Mouse (Mus musculus): ENCODE measurements around the gene Psma5. TPM values are rescaled to one million over a fixed set of nuclear protein-coding genes. Genes with fewer than 3 reads are reported as not detected.

Psma5 gene
- total RNA-seq, 2 experiments from 2014 or later, result 67.7 to 79.0 TPM

DNA sequence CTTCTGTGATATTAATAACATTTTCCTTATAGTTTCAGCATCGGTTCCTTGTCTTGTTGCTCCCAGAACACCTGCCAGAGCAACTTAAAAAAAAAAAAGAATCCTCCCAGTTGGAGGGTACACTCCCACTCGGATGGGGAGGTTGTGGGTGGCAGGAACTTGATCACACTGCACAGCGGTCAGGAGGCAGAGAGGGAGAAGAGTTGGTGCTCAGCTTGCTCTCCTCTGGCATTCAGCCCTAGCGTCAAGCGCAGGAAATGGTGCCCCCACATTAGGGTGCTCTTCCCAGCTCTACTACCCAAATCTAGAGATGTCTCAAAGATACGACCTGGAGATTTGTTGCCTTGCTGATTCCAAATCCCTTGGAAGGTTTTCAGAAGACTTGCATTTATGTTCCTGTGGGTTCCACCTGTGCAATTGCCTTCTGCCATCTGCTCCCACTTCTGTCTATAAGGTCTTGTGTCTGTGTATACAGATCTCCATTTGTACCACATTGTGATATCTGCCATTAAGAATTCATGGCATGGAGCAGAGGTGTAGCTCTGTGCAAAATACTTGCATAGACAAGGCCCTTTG lies 43.8 kb downstream of the Psma5 start:
- DNase-seq (ENCODE audit: extremely low spot score in 1 of 2, low spot score in 1 of 2), result no peak

DNA sequence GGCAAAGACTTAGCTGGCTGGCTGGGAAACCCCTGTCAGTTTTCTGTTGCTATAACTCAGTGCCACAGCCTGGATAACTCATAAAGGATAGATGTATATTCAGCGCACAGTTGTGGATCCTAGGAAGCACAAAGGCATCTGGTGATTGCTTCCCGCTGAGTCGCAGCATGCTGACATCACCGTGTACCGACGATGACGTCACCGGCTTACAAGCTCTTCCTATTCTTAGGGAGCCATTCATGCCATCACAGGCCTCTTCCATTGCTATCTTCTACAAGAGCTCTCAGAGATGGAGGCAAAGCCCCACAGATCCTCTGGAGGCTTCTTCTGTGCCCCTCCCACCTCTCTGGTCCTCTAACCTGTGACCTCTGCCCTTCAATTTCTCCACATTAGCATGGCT lies 47.0 kb downstream of the Psma5 start:
- no peak for DNase-seq (ENCODE audit: extremely low spot score in 1 of 2, low spot score in 1 of 2)

DNA sequence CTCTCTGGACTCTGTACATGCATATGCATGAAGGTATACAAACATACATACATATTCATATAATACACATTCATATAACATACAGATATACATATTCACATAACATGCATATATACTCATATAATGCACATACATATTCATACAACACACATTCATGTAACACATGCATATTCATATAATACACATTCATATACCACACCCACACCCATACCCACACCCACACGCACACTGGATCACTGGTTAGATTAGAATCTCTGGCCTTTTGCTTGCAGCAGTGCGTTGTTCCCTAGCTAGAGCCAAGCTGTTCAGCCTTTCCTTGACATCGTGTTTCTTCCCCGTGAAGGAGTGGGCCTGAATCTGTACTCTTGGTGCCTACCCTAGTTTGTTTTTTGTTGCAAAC lies 48.0 kb downstream of the Psma5 start:
- DNase-seq (ENCODE audit: extremely low spot score in 1 of 2, low spot score in 1 of 2), result no peak

DNA sequence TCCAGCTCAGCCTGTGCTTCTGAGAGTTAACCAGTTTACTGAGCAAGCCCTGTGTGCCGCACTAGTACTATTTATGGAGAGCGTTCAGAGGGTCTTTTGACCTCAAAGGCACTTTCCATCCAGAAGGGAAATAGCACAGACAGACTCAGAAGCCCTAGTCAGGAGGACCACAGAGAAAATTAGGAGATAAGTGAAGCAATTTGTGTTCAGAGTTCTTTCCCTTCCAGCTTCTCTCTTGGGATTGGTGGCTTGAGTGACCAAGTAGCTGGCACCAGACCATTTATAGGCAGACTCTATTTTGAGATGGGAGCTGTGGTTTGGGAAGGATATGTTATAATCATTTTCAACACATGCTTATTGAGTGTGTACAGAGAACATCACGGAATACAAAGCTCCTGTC lies 49.7 kb downstream of the Psma5 start:
- DNase-seq (ENCODE audit: extremely low spot score in 1 of 2, low spot score in 1 of 2), result no peak

DNA sequence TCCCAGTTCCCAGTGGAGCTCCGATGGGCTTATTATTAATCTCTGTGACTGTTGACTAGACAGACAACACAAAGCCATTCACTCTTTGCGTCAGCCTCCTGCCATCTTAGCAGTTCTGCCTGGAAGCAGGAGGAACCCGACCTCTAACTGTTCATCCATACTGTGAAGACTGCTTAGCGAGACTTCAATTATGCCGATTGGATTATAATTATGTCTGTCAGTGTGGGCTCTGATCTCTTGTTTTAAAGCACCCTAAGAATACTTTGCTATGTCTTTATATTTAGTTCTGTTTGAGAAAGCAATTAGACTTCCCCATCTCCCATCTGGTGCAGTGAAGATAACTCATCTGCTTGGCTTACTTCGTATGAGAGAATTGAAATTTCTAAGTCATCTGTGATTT lies 50.8 kb downstream of the Psma5 start:
- no peak for DNase-seq (ENCODE audit: extremely low spot score in 1 of 2, low spot score in 1 of 2)

DNA sequence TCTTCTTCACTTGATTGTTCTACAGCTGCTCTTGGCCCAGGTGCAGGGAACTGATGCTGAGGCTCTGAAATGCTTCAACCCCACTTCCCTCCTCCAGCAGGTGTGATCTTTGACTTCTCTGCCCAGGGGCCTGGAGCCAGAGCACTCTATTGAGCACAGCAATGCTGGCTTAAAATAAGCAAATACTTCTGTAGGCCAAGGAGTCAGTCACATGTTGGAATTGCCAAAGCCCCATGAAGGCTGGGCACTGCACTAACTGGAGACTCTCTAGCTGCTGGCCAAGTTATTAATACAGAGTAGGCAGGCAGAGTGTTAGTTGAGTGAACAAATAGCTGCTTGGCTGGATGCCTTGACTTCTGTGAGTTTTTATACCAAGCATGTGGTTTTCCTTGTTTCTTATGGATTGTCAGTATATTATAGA lies 54.2 kb downstream of the Psma5 start:
- no peak for DNase-seq (ENCODE audit: extremely low spot score in 1 of 2, low spot score in 1 of 2)

DNA sequence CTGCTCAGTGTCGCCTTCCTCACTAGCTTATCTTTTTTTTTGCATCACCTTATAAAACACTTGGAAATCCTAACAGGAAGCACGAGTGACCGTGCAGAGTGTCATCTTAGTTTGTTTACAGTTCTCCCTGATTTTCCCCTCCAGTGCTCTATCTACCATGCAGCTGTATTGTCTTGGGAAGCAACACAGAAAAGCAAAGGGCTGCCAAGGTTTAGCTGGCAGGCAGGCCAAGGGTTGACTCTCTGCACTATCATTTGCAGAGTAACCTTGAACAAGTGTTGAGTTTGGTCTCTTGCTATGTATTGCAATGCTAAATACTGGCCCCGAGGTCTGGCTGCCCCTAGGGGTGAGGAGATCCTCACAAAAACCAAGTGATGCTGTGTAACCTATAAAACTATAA lies 55.0 kb downstream of the Psma5 start:
- DNase-seq (ENCODE audit: extremely low spot score in 1 of 2, low spot score in 1 of 2), result no peak

DNA sequence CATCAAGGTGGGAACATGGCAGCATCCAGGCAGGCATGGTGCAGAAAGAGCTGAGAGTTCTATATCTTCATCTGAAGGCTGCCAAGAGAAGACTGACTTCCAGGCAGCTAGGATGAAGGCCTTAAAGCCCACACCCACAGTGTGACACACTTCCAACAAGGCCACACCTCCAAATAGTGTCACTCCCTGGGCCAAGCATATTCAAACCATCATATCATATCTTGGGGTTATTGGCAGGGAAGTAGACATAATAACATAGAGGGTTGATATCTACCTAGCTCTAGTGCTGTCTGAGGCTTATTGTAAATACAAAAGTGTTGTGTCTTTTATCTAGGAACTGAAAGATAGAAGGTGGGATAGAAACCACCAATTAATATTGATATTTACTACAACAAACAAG lies 55.7 kb downstream of the Psma5 start:
- no peak for DNase-seq (ENCODE audit: extremely low spot score in 1 of 2, low spot score in 1 of 2)

DNA sequence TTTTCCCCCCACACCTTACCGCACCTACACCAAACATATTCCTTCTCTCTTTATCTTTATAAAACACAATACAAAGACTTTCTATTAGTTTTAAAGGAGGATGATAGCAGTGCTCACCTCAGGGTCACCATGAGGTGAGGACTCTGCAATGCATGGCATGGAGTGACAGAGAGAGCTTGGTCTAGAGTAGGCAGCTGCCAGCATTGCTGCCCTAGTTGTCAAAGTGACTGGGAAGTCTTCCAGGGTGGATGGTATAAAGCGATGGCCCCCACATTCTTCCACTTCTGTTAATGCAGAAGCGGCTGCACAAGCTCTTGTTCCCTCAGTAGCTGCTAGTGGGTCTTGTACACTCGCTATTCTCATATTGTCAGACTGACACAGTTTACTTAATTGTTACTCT lies 56.4 kb downstream of the Psma5 start:
- no peak for DNase-seq (ENCODE audit: extremely low spot score in 1 of 2, low spot score in 1 of 2)

DNA sequence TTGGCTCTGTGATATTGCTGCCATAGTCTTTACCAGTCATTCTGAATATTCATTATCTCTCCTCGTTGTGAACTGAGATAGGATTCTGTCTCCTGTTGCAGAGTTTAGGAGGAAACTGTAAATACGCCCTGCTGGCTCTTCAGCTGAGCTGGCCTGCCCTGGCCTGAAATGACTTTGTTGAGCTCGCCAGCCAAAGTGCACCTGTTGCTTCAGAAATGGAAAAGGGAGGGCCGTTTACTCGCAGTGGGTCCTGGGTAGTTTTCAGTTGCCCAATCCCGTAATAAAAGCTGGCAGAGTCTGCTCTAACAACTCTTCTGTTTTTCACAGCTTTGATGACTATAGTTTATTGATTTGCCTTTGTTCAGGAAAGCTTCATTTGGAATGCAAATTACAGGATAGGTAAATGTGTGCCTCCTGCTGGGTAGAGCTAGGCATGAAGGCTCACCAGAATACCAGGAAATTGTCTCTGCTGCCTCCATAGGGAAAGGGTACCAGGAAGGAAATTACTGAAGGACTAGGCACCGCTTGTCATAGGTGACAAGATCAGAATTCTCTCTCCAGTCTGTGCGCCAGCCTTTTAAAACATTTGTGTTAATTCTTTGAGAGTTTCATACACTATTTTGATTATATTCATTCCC lies 57.4 kb downstream of the Psma5 start:
- no peak for DNase-seq (ENCODE audit: extremely low spot score in 1 of 2, low spot score in 1 of 2)

DNA sequence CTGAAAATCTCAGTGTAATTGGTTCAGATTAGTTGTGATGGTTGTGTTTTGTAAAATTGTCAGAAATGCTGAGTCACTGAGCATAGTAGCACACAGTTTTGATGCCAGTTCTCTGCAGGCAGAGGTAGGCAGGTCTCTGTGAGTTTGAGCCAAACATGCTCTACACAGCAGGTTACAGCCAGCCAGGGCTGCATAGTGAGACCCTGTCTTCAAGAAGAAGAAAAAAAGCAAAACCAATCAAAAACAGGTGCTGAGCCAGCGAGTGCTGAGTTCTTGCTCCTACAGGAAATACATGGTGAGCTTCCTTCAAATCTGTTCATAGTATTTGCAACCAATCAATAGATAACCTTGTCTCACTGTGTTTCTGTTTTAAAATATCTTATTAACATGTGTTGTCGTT lies 61.8 kb downstream of the Psma5 start:
- DNase-seq (ENCODE audit: extremely low spot score in 1 of 2, low spot score in 1 of 2), result no peak

DNA sequence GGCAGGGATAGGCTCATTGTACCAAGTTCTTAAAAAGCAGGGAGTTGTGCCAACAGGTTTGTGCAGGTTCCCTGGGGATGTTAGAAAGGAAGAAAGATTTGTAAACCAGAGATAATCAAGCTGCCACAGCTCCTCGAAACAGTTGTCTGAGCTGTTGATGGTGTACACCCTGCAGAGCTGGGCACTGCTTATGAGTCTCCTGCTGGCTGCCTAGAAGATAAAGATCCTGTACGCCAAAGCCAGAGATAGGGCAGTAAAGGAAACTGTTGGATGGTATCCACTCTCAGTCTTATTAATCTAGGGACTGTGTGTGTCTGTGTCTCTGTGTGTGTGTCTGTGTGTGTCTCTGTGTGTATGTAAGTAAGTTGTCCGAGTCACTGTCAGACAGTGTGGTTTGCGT lies 64.9 kb downstream of the Psma5 start:
- no peak for DNase-seq (ENCODE audit: extremely low spot score in 1 of 2, low spot score in 1 of 2)

DNA sequence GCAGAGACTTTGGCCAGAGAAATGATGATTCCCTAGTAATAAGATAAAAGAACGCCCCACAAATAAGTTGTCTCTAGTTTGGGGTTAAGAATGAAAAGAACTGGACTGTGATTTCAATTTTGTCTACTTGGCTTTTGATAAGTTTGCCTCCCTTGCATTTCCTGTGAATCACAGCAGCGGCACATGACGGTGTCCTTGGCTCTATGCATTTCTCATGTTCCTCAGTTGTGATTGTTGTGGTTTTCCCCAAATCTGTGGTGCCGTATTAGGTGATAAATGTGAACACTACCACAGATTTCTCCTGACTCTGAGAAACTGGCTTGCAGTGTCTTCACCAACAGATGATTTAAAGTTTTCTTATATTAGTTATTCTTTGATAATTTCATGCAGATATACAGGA lies 65.4 kb downstream of the Psma5 start:
- DNase-seq (ENCODE audit: extremely low spot score in 1 of 2, low spot score in 1 of 2), result no peak

DNA sequence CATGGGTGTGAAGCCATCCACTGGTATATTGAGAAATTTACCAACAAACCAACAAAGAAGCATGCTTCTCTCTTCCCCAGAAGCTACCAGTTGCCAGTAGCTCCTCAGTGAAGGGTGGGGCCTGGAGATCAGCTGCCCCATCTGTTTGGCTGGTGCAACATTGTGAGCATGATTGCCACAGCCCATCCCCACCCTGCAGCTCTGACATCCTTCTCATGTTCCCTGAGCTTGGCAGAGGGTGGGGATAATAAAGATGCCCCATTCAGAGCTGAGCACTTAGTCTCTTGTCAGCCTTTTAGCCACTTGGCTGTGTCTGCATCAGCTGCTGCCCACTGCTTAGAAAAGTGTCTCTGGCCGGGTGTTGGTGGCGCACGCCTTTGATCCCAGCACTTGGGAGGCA lies 66.2 kb downstream of the Psma5 start:
- no peak for DNase-seq (ENCODE audit: extremely low spot score in 1 of 2, low spot score in 1 of 2)

DNA sequence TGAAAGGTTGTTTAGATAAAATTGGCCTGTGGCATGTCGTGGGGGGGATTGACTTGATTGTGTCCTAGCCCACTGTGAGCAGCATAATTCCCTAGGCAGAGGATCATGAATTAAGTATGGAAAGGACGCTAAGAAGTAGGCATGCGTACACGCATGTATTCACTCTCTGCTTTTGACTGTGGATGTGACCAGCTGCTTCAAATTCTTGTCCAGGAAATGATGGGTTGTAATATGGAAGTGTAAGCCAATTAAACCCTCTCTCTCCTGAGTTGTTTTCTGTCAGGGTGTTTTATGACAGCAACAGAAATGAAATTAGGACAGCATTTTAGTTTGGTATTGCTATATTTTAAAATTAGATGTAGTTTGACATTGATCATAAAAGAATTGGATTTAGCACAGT lies 68.1 kb downstream of the Psma5 start:
- DNase-seq (ENCODE audit: extremely low spot score in 1 of 2, low spot score in 1 of 2), result no peak

DNA sequence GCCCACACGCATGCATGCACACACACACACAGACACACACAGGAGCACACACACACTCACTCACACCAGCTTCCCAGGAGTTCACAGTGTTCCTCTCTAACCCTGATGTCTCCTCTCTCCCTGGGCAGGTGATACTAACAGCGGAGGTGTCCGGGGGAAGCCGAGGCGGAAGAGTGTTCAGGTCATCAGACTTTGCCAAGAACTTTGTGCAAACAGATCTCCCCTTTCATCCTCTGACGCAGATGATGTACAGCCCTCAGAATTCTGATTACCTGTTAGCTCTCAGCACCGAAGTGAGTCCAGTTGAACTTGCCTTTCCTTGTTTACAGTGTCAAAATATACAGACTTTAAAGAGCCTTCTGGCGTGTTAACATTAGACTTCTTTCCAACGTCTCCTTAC lies 68.8 kb downstream of the Psma5 start:
- DNase-seq (ENCODE audit: extremely low spot score in 1 of 2, low spot score in 1 of 2), result no peak

DNA sequence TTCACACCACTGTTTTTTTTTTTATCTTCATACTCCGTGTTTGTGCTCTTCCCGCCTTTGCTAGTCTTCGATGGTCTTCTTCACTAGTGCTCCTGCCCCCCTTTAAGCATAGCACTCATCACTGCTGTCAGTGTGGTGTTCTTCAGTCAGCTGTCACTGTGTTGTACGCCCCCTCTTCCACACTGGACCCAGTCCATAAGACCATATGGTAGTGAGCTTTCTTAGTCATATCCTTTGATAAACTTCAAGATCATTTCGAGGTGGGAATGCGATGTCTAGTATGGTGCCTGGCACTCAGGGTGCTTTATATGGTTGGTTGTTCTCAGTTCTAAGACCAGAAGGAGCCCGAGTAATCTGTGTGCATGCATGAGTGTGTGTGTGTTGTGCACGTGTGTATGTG lies 70.5 kb downstream of the Psma5 start:
- no peak for DNase-seq (ENCODE audit: extremely low spot score in 1 of 2, low spot score in 1 of 2)

DNA sequence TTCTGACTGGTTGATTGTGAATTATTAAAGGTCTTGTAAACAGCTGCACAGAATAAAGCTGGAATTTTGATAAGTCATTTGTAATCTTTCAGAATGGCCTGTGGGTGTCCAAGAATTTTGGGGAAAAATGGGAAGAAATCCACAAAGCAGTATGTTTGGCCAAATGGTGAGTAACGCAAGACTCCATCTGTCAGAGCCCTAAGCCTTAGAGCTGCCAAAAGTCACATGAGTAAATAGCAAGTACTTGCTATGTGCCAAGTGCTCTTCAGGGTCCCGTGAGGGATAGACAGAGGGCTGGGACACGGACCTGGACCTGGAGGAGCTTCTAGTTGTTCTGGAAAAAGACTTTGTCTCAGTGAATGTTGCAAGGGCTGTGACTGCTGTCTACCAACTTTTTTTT lies 71.2 kb downstream of the Psma5 start:
- DNase-seq (ENCODE audit: extremely low spot score in 1 of 2, low spot score in 1 of 2), result no peak

DNA sequence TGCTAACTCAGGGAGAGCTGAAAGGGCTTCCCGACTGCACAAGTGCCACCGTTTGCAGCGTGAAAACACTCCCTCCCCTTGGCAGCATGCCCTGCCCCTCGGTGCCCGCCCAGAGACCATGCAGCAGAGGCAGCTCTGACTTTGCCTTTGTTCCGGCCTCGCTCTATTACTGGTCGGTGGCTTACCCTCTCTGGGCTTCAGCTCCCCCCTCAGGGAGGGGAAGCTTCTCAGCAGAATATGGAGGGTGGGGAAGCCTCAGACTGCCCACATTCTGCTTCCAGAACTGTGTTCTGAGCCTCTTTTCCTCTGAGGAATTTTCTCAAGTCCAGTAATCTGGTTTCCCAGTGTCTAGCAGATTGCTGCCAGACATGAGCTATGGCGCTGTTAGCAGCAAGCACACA lies 71.7 kb downstream of the Psma5 start:
- peak in 1 of 2 experiments; percentile 60 for DNase-seq (ENCODE audit: extremely low spot score in 1 of 2, low spot score in 1 of 2)
